Mouse (Mus musculus) ES-E14 (cell line): ENCODE data around the gene Sorcs2.

Experiments used
- CHD2 ChIP-seq: IDR thresholded peaks from 2 replicates; pipeline ENCODE4 v1.6.1; 2014; ENCODE audit warnings: mild to moderate bottlenecking, low read depth, low read length, inconsistent platforms
- HCFC1 ChIP-seq: IDR thresholded peaks from 2 replicates; pipeline ENCODE4 v1.6.1; 2012; ENCODE audit warnings: low read length, inconsistent platforms, borderline replicate concordance; ENCODE audit not compliant: insufficient read depth
- ZC3H11A ChIP-seq: IDR thresholded peaks from 2 replicates; pipeline ENCODE4 v1.6.1; 2012; ENCODE audit warnings: low read depth, mild to moderate bottlenecking, inconsistent platforms, low read length, borderline replicate concordance

DNA sequence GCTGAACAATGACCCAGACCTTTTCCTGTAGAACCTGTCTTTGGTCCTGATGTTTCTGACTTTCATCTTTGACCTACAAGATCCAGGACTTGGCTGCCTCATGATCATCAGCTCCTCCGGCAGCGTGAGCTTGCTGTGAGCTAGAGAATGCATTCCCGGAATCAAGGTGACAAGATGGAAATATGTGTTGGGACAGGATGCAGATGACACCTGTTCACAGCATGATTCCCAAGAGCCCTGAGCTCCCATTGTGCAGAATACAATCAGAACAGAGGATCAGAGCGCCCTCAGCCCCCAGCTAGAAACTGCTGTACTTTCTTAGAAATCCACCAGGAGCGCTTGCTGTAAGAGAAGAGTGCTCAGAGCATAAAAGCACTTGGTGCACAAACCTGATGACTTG lies 311.0 kb downstream of the Sorcs2 start:
- TF ChIP-seq ZC3H11A (no peak), HCFC1 (no peak), CHD2 (no peak)
